12 mouse cellular contexts compared by ENCODE assay signal in genomic region chr13:47413940-47414339, GRCm38 (mm10).
DNase-seq lines count a peak whose midpoint lies in the region; ATAC-seq lines count a peak whose summit lies in the region.
"Had no signal": no experiment of that assay in that cellular context is flagged by ENCODE, and none has a peak within 500 bp of the region (broad histone marks: within the 10 kb centered on the region; RNA-seq: fewer than 3 reads in every experiment).

No protein-coding gene starts in this region.

- intact Hi-C loops in left cerebral cortex, postnatal 14 days (cut with DNase I), result no loop called here

- peak; percentile 18 to 20 for DNase-seq in left cerebral cortex, adult 18-20 months (ENCODE audit: low spot score in 2 of 2)
- no peak for DNase-seq in left cerebral cortex, adult 11 months (ENCODE audit: low spot score)
- peak; percentile 33 to 48 for DNase-seq in left cerebral cortex, postnatal 14 days (ENCODE audit: low spot score in 2 of 2)
- peak; percentile 33 for DNase-seq in telencephalon, adult 2 months (ENCODE audit: low read depth, low spot score)
- DNase-seq in lung, postnatal 36 days, result no peak
- DNase-seq in Muller cell, postnatal 12 days (ENCODE audit: inconsistent ontology term), result no peak
- DNase-seq in ovary, adult 18-20 months (ENCODE audit: low spot score), result no peak
- DNase-seq: adrenal gland, postnatal 36 days; cerebellum, adult 9-10 months; gastrocnemius, postnatal 36 days had no signal

- peak; percentile 42; the same call in 1 of the 2 replicates for ATAC-seq in granulocyte monocyte progenitor cell, adult 5-6 weeks (replicated peaks; ENCODE audit: poor library complexity, severe bottlenecking)
- ATAC-seq: intestine, embryonic 16.5 days had no signal

Comparison
In these comparisons a context has a peak if more than half of its experiments do, and no peak if none do; other contexts are left out.
1. DNase-seq: peak in left cerebral cortex, adult 18-20 months (2 of 2), left cerebral cortex, postnatal 14 days (2 of 2) and telencephalon, adult 2 months (single experiment); none in left cerebral cortex, adult 11 months (single experiment), lung, postnatal 36 days (single experiment), Muller cell, postnatal 12 days (single experiment) and ovary, adult 18-20 months (single experiment).